Mouse (Mus musculus) midbrain, embryonic 14.5 days (tissue): ENCODE results near the gene Fbxl17. TPM values are rescaled to one million over a fixed set of nuclear protein-coding genes. Genes with fewer than 3 reads are reported as not detected.

Experiments used
- ATAC-seq: fragments of 200-750 bp; cut with Nextera tagmentation; 2 replicates; pipeline ENCODE4 v1.8.0; 2017; ENCODE audit warnings: moderate number of reproducible peaks, moderate library complexity; ENCODE audit not compliant: low FRiP score, low TSS enrichment
- DNase-seq: peaks from one replicate; pipeline ENCODE4 v3.0.0-alpha.2; 2015
- H3K27ac ChIP-seq: fragments of 300-500 bp; sonication (generic); replicated peaks from 2 replicates; pipeline ENCODE4 v1.5.1; 2014; ENCODE audit warnings: mild to moderate bottlenecking, low read depth, low read length, moderate library complexity
- H3K27me3 ChIP-seq: fragments of 300-500 bp; sonication (generic); 2 replicates; pipeline ENCODE4 v1.6.1; 2014; ENCODE audit warnings: low read length, control low read depth, mixed read lengths; ENCODE audit not compliant: control insufficient read depth, insufficient read depth
- H3K36me3 ChIP-seq: fragments of 300-500 bp; sonication (generic); 2 replicates; pipeline ENCODE4 v1.6.1; 2014; ENCODE audit warnings: low read length, control low read depth; ENCODE audit not compliant: control insufficient read depth, insufficient read depth
- H3K4me1 ChIP-seq: fragments of 300-500 bp; sonication (generic); 2 replicates; pipeline ENCODE4 v1.6.1; 2014; ENCODE audit warnings: mild to moderate bottlenecking, antibody characterized with exemption, low read length, control low read depth; ENCODE audit not compliant: control insufficient read depth, insufficient read depth
- H3K4me2 ChIP-seq: fragments of 300-500 bp; sonication (generic); 2 replicates; pipeline ENCODE4 v1.6.1; 2014; ENCODE audit warnings: mild to moderate bottlenecking, low read length, moderate library complexity
- H3K4me3 ChIP-seq: fragments of 300-500 bp; sonication (generic); replicated peaks from 2 replicates; pipeline ENCODE4 v1.5.1; 2014; ENCODE audit warnings: low read depth, low read length
- H3K9ac ChIP-seq: fragments of 300-500 bp; sonication (generic); replicated peaks from 2 replicates; pipeline ENCODE4 v1.6.1; 2014; ENCODE audit warnings: mild to moderate bottlenecking, low read length, moderate library complexity
- H3K9me3 ChIP-seq: fragments of 300-500 bp; sonication (generic); 2 replicates; pipeline ENCODE4 v1.6.1; 2016; ENCODE audit warnings: low read length, control low read depth, mixed read lengths; ENCODE audit not compliant: control insufficient read depth
- WGBS: fragments of 180-500 bp; shearing (Covaris S2); extraction: QIAGEN DNeasy Blood & Tissue Kit; methylation state at CpG from one replicate; pipeline ENCODE4 v1.1.7; 2014; 5-methylcytosine and 5-hydroxymethylcytosine counted together
- polyA plus RNA-seq: library from polyadenylated mRNA; unstranded; fragments of >200 nt; fragmentation: Nextera tagmentation; extraction: Ambion mirVana; gene quantifications from 2 replicates; pipeline ENCODE4 v1.2.1, GENCODE M21; 2014

Fbxl17 gene
- polyA plus RNA-seq, 1 experiment from 2014 or later = 53.5 TPM

DNA sequence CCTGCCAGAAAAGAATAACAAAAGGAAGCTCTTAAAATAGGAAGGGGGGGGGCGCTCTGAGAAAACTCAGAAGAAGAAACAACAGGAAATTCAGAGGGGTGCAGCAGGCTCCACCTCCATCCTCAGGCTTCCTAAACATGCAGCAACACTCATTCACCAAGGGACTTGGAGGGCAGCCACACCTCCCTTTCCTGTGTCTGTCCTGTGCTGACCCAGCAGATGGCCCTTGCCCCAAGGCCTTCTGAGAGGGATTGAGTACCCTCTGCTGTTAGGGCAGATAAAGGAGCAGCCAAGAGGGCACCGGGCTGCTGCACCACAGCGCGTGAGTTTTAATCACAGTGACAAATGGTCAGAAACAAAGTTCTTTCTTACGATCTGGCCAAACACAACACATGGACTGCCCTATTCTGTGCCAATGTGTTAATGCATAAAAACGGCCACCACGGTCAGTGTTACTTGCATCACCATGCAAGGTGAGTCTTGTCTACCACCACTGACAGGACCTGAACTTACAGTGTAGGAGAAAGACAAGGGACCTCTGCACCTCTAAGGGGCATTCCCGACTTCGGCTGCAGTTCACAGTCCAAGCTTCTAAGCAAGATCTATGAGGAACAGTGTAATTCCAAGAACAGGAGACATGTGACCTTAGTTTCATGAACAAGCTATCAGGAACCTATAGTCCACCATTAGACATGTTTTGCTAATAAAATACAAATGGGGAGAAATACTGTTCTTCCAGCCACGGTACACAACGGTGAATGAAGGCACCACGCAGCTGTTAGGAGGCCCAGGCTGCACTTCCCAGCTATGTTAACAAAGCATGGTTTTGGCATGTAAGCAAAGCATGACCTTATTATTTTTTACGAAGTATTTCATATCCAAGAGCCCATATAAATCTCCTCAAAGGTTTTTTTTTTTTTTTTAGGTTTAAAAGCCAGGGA, 96.8 kb downstream of the Fbxl17 start:
- H3K4me2 ChIP-seq = no peak overlapping the region
- H3K36me3 ChIP-seq = no peaks in the 10 kb centered on the region
- WGBS = 87% methylated on average over 13 of the region's 13 CpGs
- peaks cover 13% of the 10 kb centered on the region for H3K4me1 ChIP-seq
- H3K9ac ChIP-seq = no peak overlapping the region
- no peak for ATAC-seq
- H3K9me3 ChIP-seq = no peaks in the 10 kb centered on the region
- no peak overlapping the region for H3K4me3 ChIP-seq
- DNase-seq = no peak
- H3K27me3 ChIP-seq = no peaks in the 10 kb centered on the region
- H3K27ac ChIP-seq = no peak overlapping the region

DNA sequence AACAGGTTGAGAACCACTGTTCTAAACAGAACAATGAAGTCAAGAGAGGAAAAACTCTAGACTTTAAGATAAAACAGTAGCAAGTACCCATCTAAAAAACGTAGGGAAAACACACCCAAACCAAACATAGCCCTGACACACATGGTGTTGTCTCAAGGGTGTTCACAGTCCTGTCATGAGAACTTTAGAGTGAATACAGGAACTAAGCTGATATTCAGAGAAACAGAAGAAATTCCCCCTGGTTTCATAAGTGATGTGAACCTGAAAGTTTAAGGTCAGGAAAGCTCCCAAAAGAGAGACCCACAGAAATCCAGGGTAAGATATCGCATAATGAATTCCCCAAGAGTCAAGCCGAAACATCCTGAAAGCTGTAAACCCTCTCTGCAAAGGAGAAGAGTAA, 97.6 kb downstream of the Fbxl17 start:
- Histone ChIP-seq H3K4me2 (no peak overlapping the region), H3K27me3 (no peaks in the 10 kb centered on the region), H3K4me1 (peaks cover 13% of the 10 kb centered on the region), H3K9me3 (no peaks in the 10 kb centered on the region), H3K27ac (no peak overlapping the region), H3K36me3 (no peaks in the 10 kb centered on the region), H3K4me3 (no peak overlapping the region), H3K9ac (no peak overlapping the region)
- ATAC-seq (no peak), DNase-seq (no peak)
- 73% methylated on average over 3 of the region's 3 CpGs for whole genome bisulfite sequencing

DNA sequence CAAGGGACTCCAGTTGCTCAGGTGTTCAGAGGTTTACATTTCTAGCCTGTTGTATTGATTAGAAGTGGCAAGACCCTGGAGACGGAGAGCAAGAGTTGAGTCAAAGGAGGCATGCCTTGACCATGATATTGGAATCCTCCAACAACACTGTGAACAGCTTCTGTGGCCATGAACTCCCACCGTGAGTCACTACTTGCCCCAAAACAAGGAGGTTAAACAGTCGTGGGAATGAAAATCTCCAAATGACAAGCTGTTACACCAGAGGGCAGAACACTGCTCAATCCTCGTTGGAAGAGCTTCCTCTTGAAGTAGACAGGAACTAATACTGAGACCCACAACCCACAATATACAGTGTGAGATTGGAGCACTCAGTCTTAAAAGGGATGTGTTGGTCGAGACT, 99.2 kb downstream of the Fbxl17 start:
- no peaks in the 10 kb centered on the region for H3K27me3 ChIP-seq
- no peak overlapping the region for H3K9ac ChIP-seq
- H3K36me3 ChIP-seq = no peaks in the 10 kb centered on the region
- ATAC-seq = no peak
- 87% methylated on average over 5 of the region's 5 CpGs for WGBS
- no peak for DNase-seq
- H3K9me3 ChIP-seq = no peaks in the 10 kb centered on the region
- no peak overlapping the region for H3K4me2 ChIP-seq
- H3K27ac ChIP-seq = no peak overlapping the region
- H3K4me3 ChIP-seq = no peak overlapping the region
- peaks cover 10% of the 10 kb centered on the region for H3K4me1 ChIP-seq

DNA sequence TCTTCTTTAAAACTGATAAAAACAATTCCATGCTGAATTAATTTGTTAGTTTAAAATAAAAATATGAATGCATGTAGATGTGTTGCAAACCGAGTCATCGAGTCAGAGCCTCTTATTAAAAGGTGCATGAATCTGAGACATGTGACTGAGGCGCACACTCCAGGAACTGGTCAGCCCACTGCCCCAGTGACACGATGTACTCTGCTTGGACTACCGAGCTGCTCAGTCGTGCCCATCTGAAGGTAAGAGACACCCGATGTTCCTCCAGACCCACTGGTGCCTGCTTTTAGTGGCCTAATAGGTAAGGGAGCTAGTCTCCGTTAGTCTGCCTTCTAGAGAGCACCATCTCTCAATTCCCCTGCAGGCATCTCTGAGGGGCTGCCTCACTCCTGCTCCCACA, 100.0 kb downstream of the Fbxl17 start:
- ATAC-seq = no peak
- H3K9me3 ChIP-seq = no peaks in the 10 kb centered on the region
- H3K27me3 ChIP-seq = no peaks in the 10 kb centered on the region
- WGBS = 91% methylated on average over 8 of the region's 8 CpGs
- peaks cover 10% of the 10 kb centered on the region for H3K4me1 ChIP-seq
- no peak overlapping the region for H3K4me2 ChIP-seq
- H3K9ac ChIP-seq = no peak overlapping the region
- H3K27ac ChIP-seq = no peak overlapping the region
- no peak overlapping the region for H3K4me3 ChIP-seq
- H3K36me3 ChIP-seq = no peaks in the 10 kb centered on the region
- DNase-seq = no peak

DNA sequence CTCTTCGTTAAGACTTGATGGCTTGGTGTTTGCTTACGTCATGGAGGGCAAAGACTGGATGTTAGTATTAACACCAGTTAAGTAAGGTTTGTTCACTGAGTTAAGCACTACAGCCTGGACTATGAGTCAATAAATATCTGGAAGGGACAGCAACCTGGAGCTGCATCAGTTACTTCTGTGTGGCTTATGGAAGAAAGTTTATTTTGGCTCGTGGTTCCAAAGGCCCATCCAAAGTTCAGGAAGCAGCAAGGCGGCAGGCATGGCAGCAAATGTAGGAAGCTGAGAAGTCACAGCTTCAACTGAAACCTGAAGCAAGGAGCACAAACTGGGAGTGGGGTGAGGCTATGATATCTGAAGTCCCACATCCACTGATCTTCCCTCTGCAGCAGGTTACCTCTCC, 108.3 kb downstream of the Fbxl17 start:
- Histone ChIP-seq H3K9me3 (no peaks in the 10 kb centered on the region), H3K36me3 (0 out of 2 replicates have a peak, but pooled peaks cover 2% of the 10 kb centered on the region), H3K4me2 (no peak overlapping the region), H3K4me3 (no peak overlapping the region), H3K4me1 (no peaks in the 10 kb centered on the region), H3K9ac (no peak overlapping the region), H3K27ac (no peak overlapping the region), H3K27me3 (no peaks in the 10 kb centered on the region)
- DNase-seq (no peak), ATAC-seq (no peak)
- 93% methylated on average over 4 of the region's 4 CpGs for WGBS

DNA sequence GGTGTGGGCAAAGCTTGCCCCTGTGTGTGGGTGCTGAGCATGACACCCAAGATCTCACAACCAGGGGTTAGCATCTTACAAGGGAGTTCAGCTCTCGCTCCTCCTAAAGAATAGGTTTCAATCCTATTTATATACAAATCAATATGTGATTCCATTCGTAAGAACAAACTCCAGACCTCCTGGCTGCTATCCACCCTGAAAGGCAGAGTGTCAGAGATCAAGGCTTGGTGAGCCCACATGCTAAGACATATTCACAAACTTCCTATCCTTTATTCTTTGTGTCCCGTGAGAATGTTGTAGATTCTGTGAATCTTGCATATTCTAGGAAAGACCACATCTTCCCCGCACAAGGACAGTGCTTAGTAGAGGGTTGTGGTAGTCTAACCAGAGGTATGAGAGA, 108.9 kb downstream of the Fbxl17 start:
- Histone ChIP-seq H3K4me1 (no peaks in the 10 kb centered on the region), H3K27ac (no peak overlapping the region), H3K4me3 (no peak overlapping the region), H3K4me2 (no peak overlapping the region), H3K9me3 (no peaks in the 10 kb centered on the region), H3K36me3 (0 out of 2 replicates have a peak, but pooled peaks cover 2% of the 10 kb centered on the region), H3K9ac (no peak overlapping the region), H3K27me3 (no peaks in the 10 kb centered on the region)
- ATAC-seq (no peak), DNase-seq (no peak)
- WGBS = 65% methylated on average over 4 of the region's 4 CpGs

DNA sequence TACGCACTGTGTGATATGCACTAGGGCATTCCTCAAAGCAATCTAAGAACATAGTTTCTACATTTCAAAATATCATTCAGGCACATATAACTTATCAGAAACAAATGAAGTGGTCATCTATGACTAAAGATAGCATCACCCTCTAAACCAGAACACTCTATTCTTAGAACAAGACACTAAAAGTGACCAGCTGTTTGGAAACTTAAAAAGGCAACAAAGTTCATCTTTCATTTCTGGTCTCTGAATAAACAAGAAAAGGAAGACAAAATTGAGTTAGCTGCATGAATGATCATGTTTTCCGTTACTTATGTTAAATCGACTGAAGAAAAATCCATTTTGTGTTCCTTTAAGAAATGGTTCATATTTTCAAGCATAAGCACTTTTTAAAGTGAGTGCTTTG, 128.8 kb downstream of the Fbxl17 start:
- H3K9me3 ChIP-seq = peaks cover 5% of the 10 kb centered on the region; the same call in 1 of the 2 replicates
- no peak for ATAC-seq
- no peak for DNase-seq

DNA sequence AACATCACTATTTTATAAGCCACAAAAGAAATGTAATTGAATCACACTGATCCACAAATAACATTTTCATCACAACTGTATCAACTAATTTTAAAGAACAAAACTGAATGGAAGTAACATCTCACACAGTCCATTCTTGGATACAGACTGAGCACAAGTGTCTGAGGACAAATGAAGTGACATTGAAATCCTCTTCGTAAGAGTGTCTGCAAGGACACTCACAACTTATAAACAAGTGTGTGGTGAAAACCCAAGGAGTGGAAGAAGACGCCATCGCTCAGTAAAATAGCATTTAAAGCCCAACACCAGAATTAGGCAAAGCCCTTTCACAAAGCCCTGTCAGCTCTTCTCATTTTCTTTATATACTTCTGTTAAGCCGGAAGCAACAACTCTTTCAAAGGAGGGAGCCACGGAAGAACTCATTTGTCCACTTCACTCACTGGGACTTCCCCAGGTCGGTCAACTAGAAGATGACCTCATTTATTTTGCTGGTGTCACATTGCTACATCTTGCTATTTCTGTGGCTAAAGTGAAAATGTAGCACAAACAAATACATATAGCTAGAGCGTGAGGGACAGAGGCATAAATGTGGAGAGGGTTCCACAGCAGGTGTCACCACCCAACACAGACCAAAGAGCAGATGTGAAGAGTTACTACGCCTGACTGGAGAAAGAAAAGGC, 130.0 kb downstream of the Fbxl17 start:
- H3K9me3 ChIP-seq = no peaks in the 10 kb centered on the region
- ATAC-seq (no peak), DNase-seq (no peak)
- no peak overlapping the region for H3K27ac ChIP-seq
- no peaks in the 10 kb centered on the region for H3K27me3 ChIP-seq
- H3K36me3 ChIP-seq = no peaks in the 10 kb centered on the region
- H3K9ac ChIP-seq = no peak overlapping the region
- H3K4me1 ChIP-seq = peaks cover 4% of the 10 kb centered on the region; the same call in 1 of the 2 replicates
- WGBS = 70% methylated on average over 8 of the region's 8 CpGs
- H3K4me3 ChIP-seq = no peak overlapping the region
- no peak overlapping the region for H3K4me2 ChIP-seq

More for the DNA sequence above, 128.8 kb downstream of the Fbxl17 start:
- no peak overlapping the region for H3K9ac ChIP-seq
- no peaks in the 10 kb centered on the region for H3K36me3 ChIP-seq
- WGBS = 93% methylated on average over 3 of the region's 3 CpGs
- H3K4me1 ChIP-seq = peaks cover 4% of the 10 kb centered on the region; the same call in 1 of the 2 replicates
- no peak overlapping the region for H3K27ac ChIP-seq
- no peak overlapping the region for H3K4me2 ChIP-seq
- H3K4me3 ChIP-seq = no peak overlapping the region
- H3K27me3 ChIP-seq = no peaks in the 10 kb centered on the region
